ENCODE assay signal across 17 mouse cellular contexts in genomic region chr19:43771499-43771969, GRCm38 (mm10). TPM values are rescaled to one million over a fixed set of nuclear protein-coding genes. Genes with fewer than 3 reads are reported as not detected.
A peak's percentile ranks its signal among the peaks of the same experiment; 100 is the strongest.
DNase-seq lines count a peak whose midpoint lies in the region; ATAC-seq lines count a peak whose summit lies in the region.
"Had no signal": no experiment of that assay in that cellular context is flagged by ENCODE, and none has a peak within 500 bp of the region (broad histone marks: within the 10 kb centered on the region; RNA-seq: fewer than 3 reads in every experiment).

No protein-coding gene starts in this region.

- no peak overlapping the region for H3K27ac ChIP-seq in kidney, embryonic 16.5 days (ENCODE audit: low read length)
- H3K27ac ChIP-seq: heart, embryonic 13.5 days; limb, embryonic 13.5 days; midbrain, embryonic 13.5 days had no signal

- peak; percentile 61 for ATAC-seq in megakaryocyte-erythroid progenitor cell, adult 5-6 weeks (replicated peaks; ENCODE audit: low FRiP score, low TSS enrichment, poor library complexity, severe bottlenecking)
- ATAC-seq in kidney, embryonic 16.5 days (ENCODE audit: low FRiP score, low TSS enrichment) = no peak
- ATAC-seq: intestine, postnatal 0 days; liver, postnatal 0 days; midbrain, embryonic 13.5 days had no signal

- H3K4me3 ChIP-seq in kidney, embryonic 16.5 days (ENCODE audit: low read length) = no peak overlapping the region
- H3K4me3 ChIP-seq: heart, embryonic 13.5 days; limb, embryonic 13.5 days; midbrain, embryonic 13.5 days had no signal

- WGBS in kidney, embryonic 16.5 days = 88% methylated on average over 5 of the region's 5 CpGs

- H3K4me1 ChIP-seq in kidney, embryonic 16.5 days (ENCODE audit: insufficient read depth, low read length) = no peaks in the 10 kb centered on the region
- H3K4me1 ChIP-seq: limb, embryonic 13.5 days; midbrain, embryonic 13.5 days had no signal

- H3K27me3 ChIP-seq in kidney, embryonic 16.5 days (ENCODE audit: insufficient read depth, low read length) = no peaks in the 10 kb centered on the region
- H3K27me3 ChIP-seq: heart, embryonic 13.5 days; limb, embryonic 13.5 days; midbrain, embryonic 13.5 days had no signal

- H3K36me3 ChIP-seq in kidney, embryonic 16.5 days (ENCODE audit: insufficient read depth, low read length) = no peaks in the 10 kb centered on the region
- H3K36me3 ChIP-seq: limb, embryonic 13.5 days had no signal

- peak; percentile 42 for DNase-seq in 3T3-L1 (ENCODE audit: low read depth, low spot score)
- peak; percentile 39 for DNase-seq in CD4-positive helper T cell, adult 2 months (ENCODE audit: low read depth, low spot score)
- peak; percentile 52 for DNase-seq in c-Kit-positive CD71-negative TER-119-negative erythroid progenitor cells, embryonic 14.5 days (ENCODE audit: low read depth)
- no peak for DNase-seq in adrenal gland, postnatal 4 days (ENCODE audit: low spot score in 2 of 2)
- no peak for DNase-seq in cerebellum, adult 18-20 months
- DNase-seq: cerebellum, adult 8-10 months; gastrocnemius, postnatal 14 days; kidney, postnatal 4 days; layer of hippocampus, postnatal 36 days; liver, postnatal 0 days; retina, postnatal 1 day had no signal

- no peaks in the 10 kb centered on the region for H3K9me3 ChIP-seq in kidney, embryonic 16.5 days (ENCODE audit: low read length)
- H3K9me3 ChIP-seq: heart, embryonic 13.5 days; limb, embryonic 13.5 days; midbrain, embryonic 13.5 days had no signal

- H3K4me2 ChIP-seq in kidney, embryonic 16.5 days (replicated peaks; ENCODE audit: low read depth, low read length) = no peak overlapping the region
- H3K4me2 ChIP-seq: heart, embryonic 13.5 days; limb, embryonic 13.5 days; midbrain, embryonic 13.5 days had no signal

- H3K9ac ChIP-seq in kidney, embryonic 16.5 days (replicated peaks; ENCODE audit: low read length) = no peak overlapping the region
- H3K9ac ChIP-seq: heart, embryonic 13.5 days; limb, embryonic 13.5 days; liver, postnatal 0 days; midbrain, embryonic 13.5 days had no signal

RNA-seq across cellular contexts. Expression of gene Abcc2, which starts 10.5 kb away (rescaled TPM):
- total RNA-seq in megakaryocyte-erythroid progenitor cell, adult 5-6 weeks (2014; fragmentation: Nextera tagmentation) = 0.17 TPM in 1 of 2 replicates, not detected in the other
- not detected in 2 replicates for total RNA-seq in megakaryocyte-erythroid progenitor cell, adult 5-6 weeks (2017)
- 4.9 and 5.7 TPM in 2 replicates for polyA plus RNA-seq in kidney, embryonic 16.5 days (2015; fragmentation: Nextera tagmentation; extraction: Ambion mirVana)
- 1 to 10 TPM; 2.6 to 9.8 TPM for total RNA-seq in adrenal gland, postnatal 4 days (2021)
- total RNA-seq: gastrocnemius, postnatal 14 days; layer of hippocampus, postnatal 36 days had no signal
- polyA plus RNA-seq: heart, embryonic 13.5 days had no signal

RNA-seq across cellular contexts. Expression of gene Cox15, which starts 18.7 kb away (rescaled TPM):
- 21.7 and 34.5 TPM in 2 replicates for total RNA-seq in megakaryocyte-erythroid progenitor cell, adult 5-6 weeks (2014; fragmentation: Nextera tagmentation)
- total RNA-seq in megakaryocyte-erythroid progenitor cell, adult 5-6 weeks (2017) = 17.0 and 17.8 TPM in 2 replicates
- polyA plus RNA-seq in kidney, embryonic 16.5 days (2015; fragmentation: Nextera tagmentation; extraction: Ambion mirVana) = 12.0 and 15.6 TPM in 2 replicates
- total RNA-seq in adrenal gland, postnatal 4 days (2021) = 10 to 100 TPM; 41.0 to 45.9 TPM

RNA-seq across cellular contexts. Expression of gene Cutc, which starts 18.7 kb away (rescaled TPM):
- 18.4 and 21.1 TPM in 2 replicates for total RNA-seq in megakaryocyte-erythroid progenitor cell, adult 5-6 weeks (2014; fragmentation: Nextera tagmentation)
- 22.8 and 34.1 TPM in 2 replicates for total RNA-seq in megakaryocyte-erythroid progenitor cell, adult 5-6 weeks (2017)
- 15.3 and 18.5 TPM in 2 replicates for polyA plus RNA-seq in kidney, embryonic 16.5 days (2015; fragmentation: Nextera tagmentation; extraction: Ambion mirVana)
- total RNA-seq in adrenal gland, postnatal 4 days (2021) = 10 to 100 TPM; 14.1 to 15.3 TPM

Comparison
In these comparisons a context has a peak if more than half of its experiments do, and no peak if none do; other contexts are left out.
1. DNase-seq: peak in 3T3-L1 (single experiment), CD4-positive helper T cell, adult 2 months (single experiment) and c-Kit-positive CD71-negative TER-119-negative erythroid progenitor cells, embryonic 14.5 days (single experiment); none in adrenal gland, postnatal 4 days (0 of 2) and cerebellum, adult 18-20 months (0 of 2).